Mouse (Mus musculus): ENCODE results near the gene Zfp687. TPM values are rescaled to one million over a fixed set of nuclear protein-coding genes. Genes with fewer than 3 reads are reported as not detected.

Gene Zfp687
- 24.9 TPM for polyA plus RNA-seq (2014; fragmentation: Illumina TruSeq; extraction: RNeasy Lipid Tissue Mini Kit (QIAGEN cat#74804); ENCODE audit: low read depth, low replicate concordance)

GRCm38 (mm10) chr3:95015337-95015872 lies at the start of gene Zfp687:
TSS of gene Zfp687 (minus strand) at chr3:95015448.

GRCm38 (mm10) chr3:95042166-95042837 lies 27.1 kb upstream of the Zfp687 start, which contains the start of gene Psmd4:
TSS of gene Psmd4 (minus strand) at chr3:95042614.

GRCm38 (mm10) chr3:94974528-94975422 lies 40.5 kb downstream of the Zfp687 start, which contains the start of gene Pi4kb:
TSS of gene Pi4kb (plus strand) at chr3:94974731.

Other genes with a start within 250 kb of the Zfp687 start
- 13.1 TPM for gene Cgn, start 229.0 kb downstream of the Zfp687 start, polyA plus RNA-seq (2014; fragmentation: Illumina TruSeq; extraction: RNeasy Lipid Tissue Mini Kit (QIAGEN cat#74804); ENCODE audit: low read depth, low replicate concordance)
- gene Pogz, start 177.9 kb downstream of the Zfp687 start, polyA plus RNA-seq (2014; fragmentation: Illumina TruSeq; extraction: RNeasy Lipid Tissue Mini Kit (QIAGEN cat#74804); ENCODE audit: low read depth, low replicate concordance), result 17.9 TPM
- 211 TPM for gene Psmb4, start 128.5 kb downstream of the Zfp687 start, polyA plus RNA-seq (2014; fragmentation: Illumina TruSeq; extraction: RNeasy Lipid Tissue Mini Kit (QIAGEN cat#74804); ENCODE audit: low read depth, low replicate concordance)
- gene Selenbp1, start 82.4 kb downstream of the Zfp687 start, polyA plus RNA-seq (2014; fragmentation: Illumina TruSeq; extraction: RNeasy Lipid Tissue Mini Kit (QIAGEN cat#74804); ENCODE audit: low read depth, low replicate concordance), result 123 TPM
- gene Rfx5, start 61.4 kb downstream of the Zfp687 start, polyA plus RNA-seq (2014; fragmentation: Illumina TruSeq; extraction: RNeasy Lipid Tissue Mini Kit (QIAGEN cat#74804); ENCODE audit: low read depth, low replicate concordance), result 13.5 TPM
- gene Pi4kb, start 40.7 kb downstream of the Zfp687 start, polyA plus RNA-seq (2014; fragmentation: Illumina TruSeq; extraction: RNeasy Lipid Tissue Mini Kit (QIAGEN cat#74804); ENCODE audit: low read depth, low replicate concordance), result 33.9 TPM
- gene Psmd4, start 27.2 kb upstream of the Zfp687 start, polyA plus RNA-seq (2014; fragmentation: Illumina TruSeq; extraction: RNeasy Lipid Tissue Mini Kit (QIAGEN cat#74804); ENCODE audit: low read depth, low replicate concordance), result 134 TPM
- gene Pip5k1a, start 91.5 kb upstream of the Zfp687 start, polyA plus RNA-seq (2014; fragmentation: Illumina TruSeq; extraction: RNeasy Lipid Tissue Mini Kit (QIAGEN cat#74804); ENCODE audit: low read depth, low replicate concordance), result 19.1 TPM
- gene Vps72, start 95.6 kb upstream of the Zfp687 start, polyA plus RNA-seq (2014; fragmentation: Illumina TruSeq; extraction: RNeasy Lipid Tissue Mini Kit (QIAGEN cat#74804); ENCODE audit: low read depth, low replicate concordance), result 45.3 TPM
- 0.31 TPM for gene Tmod4, start 109.0 kb upstream of the Zfp687 start, polyA plus RNA-seq (2014; fragmentation: Illumina TruSeq; extraction: RNeasy Lipid Tissue Mini Kit (QIAGEN cat#74804); ENCODE audit: low read depth, low replicate concordance)
- gene Scnm1, start 118.6 kb upstream of the Zfp687 start, polyA plus RNA-seq (2014; fragmentation: Illumina TruSeq; extraction: RNeasy Lipid Tissue Mini Kit (QIAGEN cat#74804); ENCODE audit: low read depth, low replicate concordance), result 34.3 TPM
- gene Lysmd1, start 118.6 kb upstream of the Zfp687 start, polyA plus RNA-seq (2014; fragmentation: Illumina TruSeq; extraction: RNeasy Lipid Tissue Mini Kit (QIAGEN cat#74804); ENCODE audit: low read depth, low replicate concordance), result 11.0 TPM
- gene Tnfaip8l2, start 126.9 kb upstream of the Zfp687 start, polyA plus RNA-seq (2014; fragmentation: Illumina TruSeq; extraction: RNeasy Lipid Tissue Mini Kit (QIAGEN cat#74804); ENCODE audit: low read depth, low replicate concordance), result 9.1 TPM
- gene Sema6c, start 145.0 kb upstream of the Zfp687 start, polyA plus RNA-seq (2014; fragmentation: Illumina TruSeq; extraction: RNeasy Lipid Tissue Mini Kit (QIAGEN cat#74804); ENCODE audit: low read depth, low replicate concordance), result 4.2 TPM
- gene Gabpb2, start 202.5 kb upstream of the Zfp687 start, polyA plus RNA-seq (2014; fragmentation: Illumina TruSeq; extraction: RNeasy Lipid Tissue Mini Kit (QIAGEN cat#74804); ENCODE audit: low read depth, low replicate concordance), result 18.6 TPM
- gene Cdc42se1, start 213.3 kb upstream of the Zfp687 start, polyA plus RNA-seq (2014; fragmentation: Illumina TruSeq; extraction: RNeasy Lipid Tissue Mini Kit (QIAGEN cat#74804); ENCODE audit: low read depth, low replicate concordance), result 69.2 TPM
- gene Mllt11, start 216.7 kb upstream of the Zfp687 start, polyA plus RNA-seq (2014; fragmentation: Illumina TruSeq; extraction: RNeasy Lipid Tissue Mini Kit (QIAGEN cat#74804); ENCODE audit: low read depth, low replicate concordance), result 22.7 TPM
- 5.9 TPM for gene Gm128, start 226.2 kb upstream of the Zfp687 start, polyA plus RNA-seq (2014; fragmentation: Illumina TruSeq; extraction: RNeasy Lipid Tissue Mini Kit (QIAGEN cat#74804); ENCODE audit: low read depth, low replicate concordance)
- 3.7 TPM for gene Bnipl, start 235.7 kb upstream of the Zfp687 start, polyA plus RNA-seq (2014; fragmentation: Illumina TruSeq; extraction: RNeasy Lipid Tissue Mini Kit (QIAGEN cat#74804); ENCODE audit: low read depth, low replicate concordance)